Mouse (Mus musculus) E14TG2a.4 (cell line): ENCODE measurements at regions not wholly inside any gene's neighbourhood (a gene's known extent, or its start where the extent isn't known, plus 50 kb on each side); places are given as distances from the start of the nearest gene placed in this dataset.

Experiments used
- CTCF ChIP-seq: conservative IDR thresholded peaks from 2 replicates; pipeline ENCODE4 v1.5.1; 2014; ENCODE audit warnings: low read length
- NANOG ChIP-seq: IDR thresholded peaks from 2 replicates; pipeline ENCODE4 v1.6.1; 2014; ENCODE audit warnings: borderline replicate concordance, low read length, mixed read lengths
- POU5F1 ChIP-seq: IDR thresholded peaks from 2 replicates; pipeline ENCODE4 v1.6.1; 2014; ENCODE audit warnings: low read length, borderline replicate concordance

GRCm38 (mm10) chr11:23985231-23985630, 89.6 kb downstream of the A830031A19Rik start:
- TF ChIP-seq CTCF (no peak), NANOG (no peak), POU5F1 (no peak)
